Mouse (Mus musculus): ENCODE results near the gene Dmtf1. TPM values are rescaled to one million over a fixed set of nuclear protein-coding genes. Genes with fewer than 3 reads are reported as not detected.
"Not testable (repeated sequence)": the region's sequence is repeated elsewhere in the genome, so short reads cannot be mapped to it uniquely, and the experiment has no call there.

Gene Dmtf1
- polyA plus RNA-seq (2012; rRNA removed) = 60.9 and 67.3 TPM in 2 replicates

- DNase-seq (ENCODE audit: extremely low spot score in 1 of 2, low spot score in 1 of 2) = peak; percentile 81 to 94
Measured at GRCm38 (mm10) chr5:9161456-9162041, at the start of gene Dmtf1. Gene Dmtf1, minus strand, starts transcription at chr5:9161776.

- no peak for DNase-seq (ENCODE audit: extremely low spot score in 1 of 2, low spot score in 1 of 2)
Measured at GRCm38 (mm10) chr5:9186467-9186866, 24.9 kb upstream of the Dmtf1 start.

GRCm38 (mm10) chr5:9173295-9173694, 11.7 kb upstream of the Dmtf1 start:
- DNase-seq (ENCODE audit: extremely low spot score in 1 of 2, low spot score in 1 of 2) = no peak

GRCm38 (mm10) chr5:9169328-9170005, 7.9 kb upstream of the Dmtf1 start:
- DNase-seq (ENCODE audit: extremely low spot score in 1 of 2, low spot score in 1 of 2) = peak in 1 of 2 experiments; percentile 68

GRCm38 (mm10) chr5:9166366-9166765, 4.8 kb upstream of the Dmtf1 start:
- DNase-seq (ENCODE audit: extremely low spot score in 1 of 2, low spot score in 1 of 2) = no peak

GRCm38 (mm10) chr5:9165151-9165550, 3.6 kb upstream of the Dmtf1 start:
- DNase-seq (ENCODE audit: extremely low spot score in 1 of 2, low spot score in 1 of 2) = not testable (repeated sequence)

GRCm38 (mm10) chr5:9163411-9163810, 1.8 kb upstream of the Dmtf1 start:
- DNase-seq (ENCODE audit: extremely low spot score in 1 of 2, low spot score in 1 of 2) = peak in 1 of 2 experiments; percentile 29

GRCm38 (mm10) chr5:9162088-9162487, 512 bp upstream of the Dmtf1 start:
- no peak for DNase-seq (ENCODE audit: extremely low spot score in 1 of 2, low spot score in 1 of 2)

- peak in 1 of 2 experiments; percentile 16 for DNase-seq (ENCODE audit: extremely low spot score in 1 of 2, low spot score in 1 of 2)
Measured at GRCm38 (mm10) chr5:9160831-9161455, 633 bp downstream of the Dmtf1 start.

GRCm38 (mm10) chr5:9157336-9157735, 4.2 kb downstream of the Dmtf1 start:
- no peak for DNase-seq (ENCODE audit: extremely low spot score in 1 of 2, low spot score in 1 of 2)

- no peak for DNase-seq (ENCODE audit: extremely low spot score in 1 of 2, low spot score in 1 of 2)
Measured at GRCm38 (mm10) chr5:9156746-9157145, 4.8 kb downstream of the Dmtf1 start.

GRCm38 (mm10) chr5:9149273-9149850, 12.2 kb downstream of the Dmtf1 start:
- peak in 1 of 2 experiments; percentile 11 for DNase-seq (ENCODE audit: extremely low spot score in 1 of 2, low spot score in 1 of 2)

- DNase-seq (ENCODE audit: extremely low spot score in 1 of 2, low spot score in 1 of 2) = no peak
Measured at GRCm38 (mm10) chr5:9142376-9142775, 19.2 kb downstream of the Dmtf1 start.

GRCm38 (mm10) chr5:9140724-9141123, 20.9 kb downstream of the Dmtf1 start:
- DNase-seq (ENCODE audit: extremely low spot score in 1 of 2, low spot score in 1 of 2) = no peak

- DNase-seq (ENCODE audit: extremely low spot score in 1 of 2, low spot score in 1 of 2) = no peak
Measured at GRCm38 (mm10) chr5:9135588-9135987, 26.0 kb downstream of the Dmtf1 start.

- DNase-seq (ENCODE audit: extremely low spot score in 1 of 2, low spot score in 1 of 2) = no peak
Measured at GRCm38 (mm10) chr5:9131786-9132185, 29.8 kb downstream of the Dmtf1 start.

GRCm38 (mm10) chr5:9128566-9128965, 33.0 kb downstream of the Dmtf1 start:
- peak; percentile 39 to 52 for DNase-seq (ENCODE audit: extremely low spot score in 1 of 2, low spot score in 1 of 2)

- no peak for DNase-seq (ENCODE audit: extremely low spot score in 1 of 2, low spot score in 1 of 2)
Measured at GRCm38 (mm10) chr5:9124134-9124533, 37.4 kb downstream of the Dmtf1 start.

GRCm38 (mm10) chr5:9114162-9114561, 47.4 kb downstream of the Dmtf1 start:
- no peak for DNase-seq (ENCODE audit: extremely low spot score in 1 of 2, low spot score in 1 of 2)

- DNase-seq (ENCODE audit: extremely low spot score in 1 of 2, low spot score in 1 of 2) = peak in 1 of 2 experiments; percentile 82
Measured at GRCm38 (mm10) chr5:9111759-9112158, 49.8 kb downstream of the Dmtf1 start.

- no peak for DNase-seq (ENCODE audit: extremely low spot score in 1 of 2, low spot score in 1 of 2)
Measured at GRCm38 (mm10) chr5:9111285-9111684, 50.3 kb downstream of the Dmtf1 start.

All from frontal cortex, adult 2 months (tissue).